Mouse (Mus musculus) C2C12 (cell line): ENCODE results near the gene Usf3. TPM values are rescaled to one million over a fixed set of nuclear protein-coding genes. Genes with fewer than 3 reads are reported as not detected.

ENCODE experiments used
- H3K27me3 ChIP-seq: one replicate; pipeline ENCODE4 v1.6.1; 2011; ENCODE audit not compliant: control insufficient read depth, insufficient read depth, insufficient read length
- H3K36me3 ChIP-seq: one replicate; pipeline ENCODE4 v1.6.1; 2011; ENCODE audit not compliant: control insufficient read depth, insufficient read depth
- H3K4me3 ChIP-seq: one replicate; pipeline ENCODE4 v1.5.1; 2011; ENCODE audit warnings: mild to moderate bottlenecking, control low read depth; ENCODE audit not compliant: poor library complexity, insufficient read depth, severe bottlenecking
- H3K79me2 ChIP-seq: one replicate; pipeline ENCODE4 v1.6.1; 2011; ENCODE audit not compliant: control insufficient read depth, insufficient read depth
- H3K79me3 ChIP-seq: one replicate; pipeline ENCODE4 v1.6.1; 2011; ENCODE audit warnings: low read depth, control low read depth
- H3ac ChIP-seq: one replicate; pipeline ENCODE3; 2011; ENCODE audit warnings: low read depth; ENCODE audit not compliant: control insufficient read depth, insufficient read length
- CEBPB ChIP-seq: IDR thresholded peaks from one replicate; pipeline ENCODE4 v1.6.1; 2011; ENCODE audit warnings: low read depth, mild to moderate bottlenecking, control low read depth, moderate library complexity
- CTCF ChIP-seq: IDR thresholded peaks from one replicate; pipeline ENCODE4 v1.5.1; 2011; ENCODE audit not compliant: control insufficient read depth, insufficient read depth, insufficient read length
- FOSL1 ChIP-seq: IDR thresholded peaks from one replicate; pipeline ENCODE4 v1.8.0; 2011; ENCODE audit warnings: mild to moderate bottlenecking, low read length; ENCODE audit not compliant: poor library complexity, insufficient read depth, severe bottlenecking
- MAX ChIP-seq: IDR thresholded peaks from one replicate; pipeline ENCODE4 v1.6.1; 2011; ENCODE audit warnings: mild to moderate bottlenecking, control low read depth
- MYOD1 ChIP-seq: IDR thresholded peaks from one replicate; pipeline ENCODE4 v1.6.1; 2011; ENCODE audit warnings: low read depth; ENCODE audit not compliant: control insufficient read depth, insufficient read length
- MYOG ChIP-seq: IDR thresholded peaks from one replicate; pipeline ENCODE4 v1.6.1; 2011; ENCODE audit not compliant: control insufficient read depth, insufficient read length; ENCODE audit errors: extremely low read depth
- USF1 ChIP-seq: IDR thresholded peaks from one replicate; pipeline ENCODE4 v1.6.1; 2011; ENCODE audit warnings: low read depth, mild to moderate bottlenecking, control low read depth, moderate library complexity
- polyA plus RNA-seq: library from polyadenylated mRNA; unstranded; fragments of >200 nt; fragmentation: generic; extraction: Trizol; gene quantifications from one replicate; pipeline ENCODE4 v1.2.1, GENCODE M21; 2012; ENCODE audit warnings: missing spikeins

Usf3 gene
- polyA plus RNA-seq, 1 experiment, result 2.2 TPM

DNA sequence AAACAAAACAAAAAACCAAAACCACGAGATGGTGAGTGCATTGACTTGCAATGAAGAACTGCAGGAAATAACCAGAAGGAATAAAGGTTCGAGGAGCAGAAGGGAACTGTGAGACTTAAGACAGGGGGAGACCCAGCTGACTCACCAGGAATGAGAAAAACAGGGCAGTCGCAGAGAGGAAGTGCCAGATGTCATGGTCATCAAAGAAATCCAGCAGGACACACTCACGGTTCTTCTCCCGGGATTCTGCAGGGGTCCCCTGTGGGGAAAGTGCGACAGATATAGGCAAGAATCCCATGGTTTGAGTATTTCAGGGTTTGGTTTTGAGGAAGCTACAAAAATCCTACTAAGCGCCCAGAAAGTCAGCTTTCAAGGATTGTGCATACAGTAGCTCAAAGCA lies 70.3 kb downstream of the Usf3 start:
- Histone ChIP-seq H3ac (no peak overlapping the region), H3K79me3 (no peaks in the 10 kb centered on the region), H3K36me3 (no peaks in the 10 kb centered on the region), H3K27me3 (no peaks in the 10 kb centered on the region), H3K4me3 (no peak overlapping the region), H3K79me2 (no peaks in the 10 kb centered on the region)
- TF ChIP-seq CTCF (no peak), FOSL1 (no peak), MYOG (no peak), CEBPB (no peak), USF1 (no peak), MAX (no peak), MYOD1 (no peak)

DNA sequence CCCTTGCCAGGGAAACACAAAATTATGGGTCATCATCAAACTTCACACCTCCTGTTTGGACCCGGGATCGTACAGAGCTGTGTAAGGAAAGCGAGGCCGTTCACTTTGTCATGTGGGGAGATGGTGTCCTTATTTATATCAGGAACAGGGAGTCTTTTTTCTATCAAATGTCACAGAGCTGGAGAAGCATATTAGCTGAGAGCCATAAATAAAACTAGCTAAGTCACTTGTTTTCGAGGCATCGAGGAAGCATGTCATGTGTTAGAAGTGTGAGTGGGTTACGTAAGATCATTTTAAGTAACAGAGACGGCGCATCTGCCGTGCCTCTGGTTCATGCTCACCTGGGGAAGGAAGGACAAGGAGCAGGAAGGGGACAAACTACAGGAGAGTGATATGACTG lies 76.9 kb downstream of the Usf3 start:
- no peaks in the 10 kb centered on the region for H3K27me3 ChIP-seq
- H3K36me3 ChIP-seq, result no peaks in the 10 kb centered on the region
- no peaks in the 10 kb centered on the region for H3K79me3 ChIP-seq
- TF ChIP-seq CEBPB (no peak), MAX (no peak), CTCF (no peak), MYOD1 (no peak), USF1 (no peak), FOSL1 (no peak), MYOG (no peak)
- H3ac ChIP-seq, result no peak overlapping the region
- H3K79me2 ChIP-seq, result no peaks in the 10 kb centered on the region
- H3K4me3 ChIP-seq, result no peak overlapping the region

DNA sequence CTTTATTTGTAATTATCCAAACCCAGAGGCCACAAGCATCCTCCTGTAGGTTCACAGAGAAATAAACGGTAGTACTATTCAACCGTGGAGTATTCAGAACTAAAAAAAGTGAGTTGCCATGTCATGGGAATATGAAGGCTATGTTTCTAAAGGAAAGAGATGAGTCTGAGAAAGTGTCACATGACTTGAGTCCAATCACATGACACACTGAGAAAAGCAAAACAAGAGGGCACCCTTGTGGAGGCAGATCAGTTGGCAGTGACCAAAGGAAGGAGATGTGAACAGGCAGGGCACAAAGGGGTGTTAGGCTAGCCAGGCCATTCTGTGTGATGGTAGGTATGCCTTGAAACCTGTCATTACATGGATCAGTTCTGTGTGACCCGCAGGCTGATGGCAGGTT lies 79.7 kb downstream of the Usf3 start:
- no peaks in the 10 kb centered on the region for H3K79me3 ChIP-seq
- H3K36me3 ChIP-seq, result no peaks in the 10 kb centered on the region
- H3K4me3 ChIP-seq, result no peak overlapping the region
- TF ChIP-seq MAX (no peak), MYOD1 (no peak), FOSL1 (no peak), MYOG (no peak), CEBPB (no peak), USF1 (no peak), CTCF (no peak)
- H3K27me3 ChIP-seq, result no peaks in the 10 kb centered on the region
- no peaks in the 10 kb centered on the region for H3K79me2 ChIP-seq
- H3ac ChIP-seq, result no peak overlapping the region

DNA sequence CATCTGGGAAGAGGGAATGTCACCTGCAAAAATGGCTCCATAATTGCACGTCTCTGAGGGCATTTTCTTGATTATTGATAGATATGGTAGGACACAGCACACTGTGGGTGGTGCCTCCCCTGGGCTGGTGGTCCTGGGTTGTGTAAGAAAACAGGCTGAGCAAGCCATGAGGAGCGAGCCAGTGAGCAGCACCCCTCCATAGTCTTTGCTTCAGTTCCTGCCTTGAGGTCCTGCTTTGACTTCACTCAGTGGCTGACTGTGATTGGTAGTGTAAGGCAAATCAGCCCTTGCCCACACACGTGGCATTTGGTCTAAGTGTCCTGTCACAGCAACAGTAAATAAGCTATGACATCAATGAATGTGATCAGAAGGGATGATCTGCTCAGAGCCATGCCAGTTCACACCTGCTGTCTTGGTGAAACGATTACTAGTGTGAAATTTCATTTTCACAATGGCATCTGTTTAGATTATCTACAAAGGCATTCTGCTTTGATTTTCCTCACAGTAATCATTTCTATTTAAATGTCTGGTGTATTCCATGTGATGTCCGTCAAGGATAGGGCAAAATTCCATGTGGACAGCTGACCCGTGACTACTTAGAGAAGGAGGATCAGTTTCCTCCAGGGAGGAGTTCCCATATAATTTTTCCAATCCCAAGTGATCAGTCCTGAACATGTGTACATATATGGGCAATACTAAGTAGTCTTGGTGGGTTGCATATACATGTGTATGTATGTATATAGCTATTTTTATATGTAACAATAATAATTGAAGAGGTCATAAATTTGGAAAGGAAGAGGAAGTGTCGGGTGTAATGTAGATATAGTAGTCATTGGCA lies 81.0 kb downstream of the Usf3 start:
- no peaks in the 10 kb centered on the region for H3K79me3 ChIP-seq
- no peak overlapping the region for H3K4me3 ChIP-seq
- no peaks in the 10 kb centered on the region for H3K36me3 ChIP-seq
- no peaks in the 10 kb centered on the region for H3K27me3 ChIP-seq
- no peak for TF ChIP-seq MAX
- no peak for TF ChIP-seq FOSL1
- TF ChIP-seq USF1, result no peak
- no peak for TF ChIP-seq MYOD1
- no peak for TF ChIP-seq MYOG
- no peak for TF ChIP-seq CTCF
- no peak for TF ChIP-seq CEBPB
- H3ac ChIP-seq, result no peak overlapping the region
- no peaks in the 10 kb centered on the region for H3K79me2 ChIP-seq

DNA sequence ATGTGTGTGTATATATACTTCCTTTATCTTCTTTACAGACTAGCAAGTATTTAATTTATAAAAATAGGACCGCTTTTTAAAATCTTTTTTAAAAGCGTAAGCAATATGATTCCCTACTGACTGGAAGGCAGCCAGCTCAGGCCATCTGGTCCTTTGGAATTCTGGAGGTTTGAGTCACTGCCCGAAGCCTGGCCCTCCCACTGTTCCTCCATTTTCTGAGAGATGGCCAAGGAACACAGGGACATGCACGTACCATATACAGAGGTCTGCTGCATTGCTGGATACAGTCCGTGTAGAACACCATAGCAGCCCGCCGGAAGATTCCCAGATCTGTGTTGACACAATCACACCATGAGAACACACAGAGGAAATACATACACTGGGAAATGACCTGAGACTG lies 81.7 kb downstream of the Usf3 start:
- no peaks in the 10 kb centered on the region for H3K79me3 ChIP-seq
- no peaks in the 10 kb centered on the region for H3K27me3 ChIP-seq
- no peak overlapping the region for H3K4me3 ChIP-seq
- no peaks in the 10 kb centered on the region for H3K79me2 ChIP-seq
- no peaks in the 10 kb centered on the region for H3K36me3 ChIP-seq
- no peak overlapping the region for H3ac ChIP-seq
- TF ChIP-seq MAX (no peak), FOSL1 (no peak), MYOD1 (no peak), CTCF (no peak), USF1 (no peak), CEBPB (no peak), MYOG (no peak)
